Mouse (Mus musculus) midbrain, embryonic 13.5 days (tissue): ENCODE measurements around the gene Dnase1. TPM values are rescaled to one million over a fixed set of nuclear protein-coding genes. Genes with fewer than 3 reads are reported as not detected.
"Not testable (repeated sequence)": the region's sequence is repeated elsewhere in the genome, so short reads cannot be mapped to it uniquely, and the experiment has no call there.

Experiments
- ATAC-seq: fragments of 200-750 bp; cut with Nextera tagmentation; 2 replicates; pipeline ENCODE4 v1.8.0; 2017; ENCODE audit warnings: mild to moderate bottlenecking, moderate TSS enrichment, moderate library complexity
- H3K27ac ChIP-seq: fragments of 300-500 bp; sonication (generic); 2 replicates; pipeline ENCODE4 v1.5.1; 2015; ENCODE audit warnings: inconsistent platforms, mild to moderate bottlenecking, moderate library complexity
- H3K27me3 ChIP-seq: fragments of 300-500 bp; sonication (generic); 2 replicates; pipeline ENCODE4 v1.6.1; 2015; ENCODE audit warnings: mild to moderate bottlenecking, inconsistent platforms
- H3K36me3 ChIP-seq: fragments of 300-500 bp; sonication (generic); 2 replicates; pipeline ENCODE4 v1.6.1; 2015; ENCODE audit warnings: mild to moderate bottlenecking, inconsistent platforms
- H3K4me1 ChIP-seq: fragments of 300-500 bp; sonication (generic); replicated peaks from 2 replicates; pipeline ENCODE4 v1.6.1; 2015; ENCODE audit warnings: inconsistent platforms
- H3K4me2 ChIP-seq: fragments of 300-500 bp; sonication (generic); replicated peaks from 2 replicates; pipeline ENCODE4 v1.6.1; 2015; ENCODE audit warnings: moderate library complexity, mild to moderate bottlenecking, inconsistent platforms
- H3K4me3 ChIP-seq: fragments of 300-500 bp; sonication (generic); replicated peaks from 2 replicates; pipeline ENCODE4 v1.5.1; 2015; ENCODE audit warnings: mild to moderate bottlenecking, inconsistent platforms
- H3K9ac ChIP-seq: fragments of 300-500 bp; sonication (generic); replicated peaks from 2 replicates; pipeline ENCODE4 v1.6.1; 2015; ENCODE audit warnings: mild to moderate bottlenecking, inconsistent platforms
- H3K9me3 ChIP-seq: fragments of 300-500 bp; sonication (generic); 2 replicates; pipeline ENCODE4 v1.6.1; 2016; ENCODE audit warnings: mild to moderate bottlenecking, inconsistent platforms
- WGBS: fragments of 180-500 bp; shearing (Covaris S2); methylation state at CpG from one replicate; pipeline ENCODE4 v1.1.7; 2015; 5-methylcytosine and 5-hydroxymethylcytosine counted together
- polyA plus RNA-seq: library from polyadenylated mRNA; unstranded; fragments of >200 nt; fragmentation: Nextera tagmentation; extraction: Ambion mirVana; gene quantifications from 2 replicates; pipeline ENCODE4 v1.2.1, GENCODE M21; 2015

Gene Dnase1
- polyA plus RNA-seq, 1 experiment from 2014 or later: 7.1 TPM

GRCm38 (mm10) chr16:4064945-4065344 is 28.2 kb downstream of the Dnase1 start:
- H3K4me1 ChIP-seq: no peaks in the 10 kb centered on the region
- ATAC-seq: no peak
- no peak overlapping the region for H3K27ac ChIP-seq
- 96% methylated on average over 4 of the region's 4 CpGs for WGBS
- no peak overlapping the region for H3K4me2 ChIP-seq
- H3K36me3 ChIP-seq: peaks cover 83% of the 10 kb centered on the region
- no peaks in the 10 kb centered on the region for H3K27me3 ChIP-seq
- H3K9me3 ChIP-seq: no peaks in the 10 kb centered on the region
- H3K9ac ChIP-seq: no peak overlapping the region
- H3K4me3 ChIP-seq: no peak overlapping the region

GRCm38 (mm10) chr16:4068588-4068987 is 31.8 kb downstream of the Dnase1 start:
- Histone ChIP-seq H3K4me3 (no peak overlapping the region), H3K27me3 (no peaks in the 10 kb centered on the region), H3K4me1 (no peaks in the 10 kb centered on the region), H3K9ac (no peak overlapping the region), H3K4me2 (no peak overlapping the region), H3K36me3 (peaks cover 50% of the 10 kb centered on the region), H3K9me3 (no peaks in the 10 kb centered on the region), H3K27ac (no peak overlapping the region)
- 67% methylated on average over 8 of the region's 8 CpGs for WGBS
- peak; percentile 63; the same call in 1 of the 2 replicates for ATAC-seq

- no peak overlapping the region for H3K9ac ChIP-seq
- no peaks in the 10 kb centered on the region for H3K36me3 ChIP-seq
- H3K4me1 ChIP-seq: peaks cover 17% of the 10 kb centered on the region
- H3K27me3 ChIP-seq: no peaks in the 10 kb centered on the region
- no peak for ATAC-seq
- H3K9me3 ChIP-seq: no peaks in the 10 kb centered on the region
- no peak overlapping the region for H3K27ac ChIP-seq
- no peak overlapping the region for H3K4me3 ChIP-seq
- no peak overlapping the region for H3K4me2 ChIP-seq
- WGBS: 73% methylated on average over 6 of the region's 6 CpGs
Observed at GRCm38 (mm10) chr16:4074297-4074696, 37.6 kb downstream of the Dnase1 start.

GRCm38 (mm10) chr16:4074836-4075235 is 38.1 kb downstream of the Dnase1 start:
- H3K4me3 ChIP-seq: no peak overlapping the region
- 79% methylated on average over 3 of the region's 3 CpGs for WGBS
- ATAC-seq: no peak
- H3K9ac ChIP-seq: no peak overlapping the region
- H3K36me3 ChIP-seq: no peaks in the 10 kb centered on the region
- no peak overlapping the region for H3K4me2 ChIP-seq
- no peak overlapping the region for H3K27ac ChIP-seq
- no peaks in the 10 kb centered on the region for H3K27me3 ChIP-seq
- H3K9me3 ChIP-seq: no peaks in the 10 kb centered on the region
- peaks cover 17% of the 10 kb centered on the region for H3K4me1 ChIP-seq

- H3K4me1 ChIP-seq: peaks cover 17% of the 10 kb centered on the region
- peak within 1 kb of the TSS; percentile 80 for H3K4me2 ChIP-seq
- peak; percentile 97 for ATAC-seq
- peak within 1 kb of the TSS; percentile 82 for H3K27ac ChIP-seq
- under 1% methylated on average over 58 of the region's 58 CpGs for WGBS
- H3K4me3 ChIP-seq: peak within 1 kb of the TSS; percentile 92
- peaks cover 10% of the 10 kb centered on the region for H3K36me3 ChIP-seq
- H3K27me3 ChIP-seq: no peaks in the 10 kb centered on the region
- H3K9ac ChIP-seq: peak within 1 kb of the TSS; percentile 87
- no peaks in the 10 kb centered on the region for H3K9me3 ChIP-seq
Observed at GRCm38 (mm10) chr16:4077384-4078061, 40.8 kb downstream of the Dnase1 start, which contains the start of gene Trap1. Gene Trap1 (minus strand): TSS chr16:4077827.

GRCm38 (mm10) chr16:4078302-4078701 is 41.6 kb downstream of the Dnase1 start:
- WGBS: 76% methylated on average over 10 of the region's 10 CpGs
- H3K27me3 ChIP-seq, H3K27ac ChIP-seq, ATAC-seq, H3K9ac ChIP-seq, H3K9me3 ChIP-seq: not testable (repeated sequence)
- H3K4me1 ChIP-seq: peaks cover 17% of the 10 kb centered on the region
- H3K36me3 ChIP-seq: peaks cover 13% of the 10 kb centered on the region
- H3K4me3 ChIP-seq: peak overlapping the region; percentile 92
- H3K4me2 ChIP-seq: peak overlapping the region; percentile 80

GRCm38 (mm10) chr16:4079656-4080055 is 42.9 kb downstream of the Dnase1 start:
- Histone ChIP-seq H3K9me3 (no peaks in the 10 kb centered on the region), H3K4me1 (peaks cover 17% of the 10 kb centered on the region), H3K4me2 (no peak overlapping the region), H3K4me3 (no peak overlapping the region), H3K27me3 (no peaks in the 10 kb centered on the region), H3K9ac (no peak overlapping the region), H3K36me3 (peaks cover 21% of the 10 kb centered on the region), H3K27ac (no peak overlapping the region)
- ATAC-seq: no peak
- 83% methylated on average over 1 of the region's 1 CpGs for WGBS

GRCm38 (mm10) chr16:4080419-4080818 is 43.7 kb downstream of the Dnase1 start:
- WGBS: 86% methylated on average over 3 of the region's 3 CpGs
- H3K27ac ChIP-seq, ATAC-seq, H3K9ac ChIP-seq, H3K4me2 ChIP-seq, H3K4me3 ChIP-seq, H3K9me3 ChIP-seq, H3K27me3 ChIP-seq: not testable (repeated sequence)
- Histone ChIP-seq H3K36me3 (peaks cover 29% of the 10 kb centered on the region), H3K4me1 (peaks cover 16% of the 10 kb centered on the region)

GRCm38 (mm10) chr16:4085051-4085450 is 48.3 kb downstream of the Dnase1 start:
- Histone ChIP-seq H3K4me2 (no peak overlapping the region), H3K4me3 (no peak overlapping the region), H3K36me3 (peaks cover 73% of the 10 kb centered on the region), H3K27ac (no peak overlapping the region), H3K4me1 (no peaks in the 10 kb centered on the region), H3K9ac (no peak overlapping the region), H3K9me3 (no peaks in the 10 kb centered on the region), H3K27me3 (no peaks in the 10 kb centered on the region)
- WGBS: 94% methylated on average over 7 of the region's 7 CpGs
- ATAC-seq: no peak

- Histone ChIP-seq H3K9ac (no peak overlapping the region), H3K27me3 (no peaks in the 10 kb centered on the region), H3K4me2 (no peak overlapping the region), H3K4me3 (no peak overlapping the region), H3K27ac (no peak overlapping the region), H3K36me3 (peaks cover 82% of the 10 kb centered on the region), H3K4me1 (no peaks in the 10 kb centered on the region), H3K9me3 (no peaks in the 10 kb centered on the region)
- ATAC-seq: no peak
- WGBS: 97% methylated on average over 9 of the region's 9 CpGs
Observed at GRCm38 (mm10) chr16:4085851-4086387, 49.2 kb downstream of the Dnase1 start.

GRCm38 (mm10) chr16:4087214-4087913 is 50.6 kb downstream of the Dnase1 start:
- Histone ChIP-seq H3K4me2 (no peak overlapping the region), H3K36me3 (peaks cover 87% of the 10 kb centered on the region), H3K4me1 (no peaks in the 10 kb centered on the region), H3K27me3 (no peaks in the 10 kb centered on the region), H3K9me3 (no peaks in the 10 kb centered on the region), H3K9ac (no peak overlapping the region), H3K4me3 (no peak overlapping the region), H3K27ac (no peak overlapping the region)
- 96% methylated on average over 8 of the region's 8 CpGs for WGBS
- ATAC-seq: 0 out of 2 replicates have a peak, but pooled peaks have one; percentile 14
